Mouse (Mus musculus) liver, embryonic 13.5 days (tissue): ENCODE measurements around the gene Bad. TPM values are rescaled to one million over a fixed set of nuclear protein-coding genes. Genes with fewer than 3 reads are reported as not detected.
A peak's percentile ranks its signal among the peaks of the same experiment; 100 is the strongest.

Experiments
- ATAC-seq: fragments of 200-750 bp; cut with Nextera tagmentation; 2 replicates; pipeline ENCODE4 v1.8.0; 2017; ENCODE audit warnings: low read depth, mild to moderate bottlenecking, moderate number of reproducible peaks, moderate library complexity
- DNase-seq: peaks from one replicate; pipeline ENCODE4 v3.0.0; 2022
- H3K27ac ChIP-seq: fragments of 300-500 bp; sonication (generic); 2 replicates; pipeline ENCODE4 v1.5.1; 2015; ENCODE audit warnings: moderate library complexity, mild to moderate bottlenecking, inconsistent platforms
- H3K27me3 ChIP-seq: fragments of 300-500 bp; sonication (generic); 2 replicates; pipeline ENCODE4 v1.6.1; 2015; ENCODE audit warnings: mild to moderate bottlenecking, inconsistent platforms
- H3K36me3 ChIP-seq: fragments of 300-500 bp; sonication (generic); 2 replicates; pipeline ENCODE4 v1.6.1; 2015; ENCODE audit warnings: mild to moderate bottlenecking, inconsistent platforms
- H3K4me1 ChIP-seq: fragments of 300-500 bp; sonication (generic); replicated peaks from 2 replicates; pipeline ENCODE4 v1.6.1; 2015; ENCODE audit warnings: inconsistent platforms
- H3K4me2 ChIP-seq: fragments of 300-500 bp; sonication (generic); 2 replicates; pipeline ENCODE4 v1.6.1; 2015; ENCODE audit warnings: inconsistent platforms, mild to moderate bottlenecking, moderate library complexity
- H3K4me3 ChIP-seq: fragments of 300-500 bp; sonication (generic); replicated peaks from 2 replicates; pipeline ENCODE4 v1.5.1; 2015; ENCODE audit warnings: mild to moderate bottlenecking, inconsistent platforms
- H3K9ac ChIP-seq: fragments of 300-500 bp; sonication (generic); 2 replicates; pipeline ENCODE4 v1.6.1; 2015; ENCODE audit warnings: mild to moderate bottlenecking, inconsistent platforms
- H3K9me3 ChIP-seq: fragments of 300-500 bp; sonication (generic); replicated peaks from 2 replicates; pipeline ENCODE4 v1.6.1; 2016; ENCODE audit warnings: inconsistent platforms
- WGBS: fragments of 180-500 bp; shearing (Covaris S2); methylation state at CpG from one replicate; pipeline ENCODE4 v1.1.7; 2015; ENCODE audit not compliant: insufficient replicate concordance; 5-methylcytosine and 5-hydroxymethylcytosine counted together
- polyA plus RNA-seq: library from polyadenylated mRNA; unstranded; fragments of >200 nt; fragmentation: Nextera tagmentation; extraction: Ambion mirVana; gene quantifications from 2 replicates; pipeline ENCODE4 v1.2.1, GENCODE M21; 2015

The Bad gene
- polyA plus RNA-seq, 1 experiment from 2014 or later: 32.2 TPM

DNA sequence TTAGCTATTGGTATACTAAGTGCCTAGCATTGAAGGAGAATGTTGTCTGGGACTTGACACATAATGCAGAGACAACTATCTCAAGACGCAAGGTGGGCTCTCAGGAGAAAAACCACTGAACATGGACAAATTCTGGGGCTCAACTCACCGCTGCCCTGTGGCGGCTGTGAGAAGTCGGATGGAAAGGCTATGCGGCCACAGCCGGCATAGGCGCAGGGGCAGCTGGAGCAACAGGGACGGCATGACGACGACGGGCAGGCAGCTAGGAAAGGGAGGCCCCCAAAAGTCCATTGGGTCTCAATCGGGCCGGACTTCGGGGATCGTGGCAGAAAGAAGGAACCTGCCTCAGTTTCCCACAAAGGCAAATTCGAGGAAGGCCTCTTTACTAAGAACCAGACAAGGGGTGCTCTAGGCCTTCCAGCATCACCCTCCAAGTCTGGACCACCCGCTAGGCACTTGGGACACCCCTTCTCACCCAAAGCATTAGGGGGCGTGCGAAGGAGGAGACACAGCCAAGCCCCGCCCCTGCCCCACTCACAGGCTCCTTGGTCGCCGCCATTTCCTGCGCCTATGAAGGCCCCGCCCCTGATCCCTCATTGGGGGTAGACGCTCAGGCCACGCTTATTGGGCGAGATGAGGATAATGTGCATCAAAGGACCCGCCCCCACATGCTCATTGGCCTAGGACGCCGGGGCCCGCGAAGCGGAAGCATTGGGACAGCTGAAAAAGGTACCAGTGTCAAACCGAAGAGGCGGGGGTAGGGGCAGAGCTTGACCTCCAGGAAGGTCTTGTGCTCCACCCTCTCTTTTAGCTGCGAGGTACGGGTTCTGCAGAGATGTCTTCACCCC, 50.6 kb downstream of the Bad start, which contains the start of gene Dnajc4:
TSS of gene Dnajc4 (minus strand) at position 562 of the 848 bp plus-strand sequence.
- Histone ChIP-seq H3K4me3 (peak within 1 kb of the TSS; percentile 72), H3K9ac (peak within 1 kb of the TSS; percentile 79), H3K27me3 (no peaks in the 10 kb centered on the region), H3K4me2 (peak within 1 kb of the TSS; percentile 92), H3K27ac (peak within 1 kb of the TSS; percentile 79), H3K4me1 (peaks cover 58% of the 10 kb centered on the region), H3K36me3 (no peaks in the 10 kb centered on the region), H3K9me3 (no peaks in the 10 kb centered on the region)
- 2% methylated on average over 37 of the region's 37 CpGs for WGBS
- peak; percentile 92 for ATAC-seq
- DNase-seq: peak; percentile 98

DNA sequence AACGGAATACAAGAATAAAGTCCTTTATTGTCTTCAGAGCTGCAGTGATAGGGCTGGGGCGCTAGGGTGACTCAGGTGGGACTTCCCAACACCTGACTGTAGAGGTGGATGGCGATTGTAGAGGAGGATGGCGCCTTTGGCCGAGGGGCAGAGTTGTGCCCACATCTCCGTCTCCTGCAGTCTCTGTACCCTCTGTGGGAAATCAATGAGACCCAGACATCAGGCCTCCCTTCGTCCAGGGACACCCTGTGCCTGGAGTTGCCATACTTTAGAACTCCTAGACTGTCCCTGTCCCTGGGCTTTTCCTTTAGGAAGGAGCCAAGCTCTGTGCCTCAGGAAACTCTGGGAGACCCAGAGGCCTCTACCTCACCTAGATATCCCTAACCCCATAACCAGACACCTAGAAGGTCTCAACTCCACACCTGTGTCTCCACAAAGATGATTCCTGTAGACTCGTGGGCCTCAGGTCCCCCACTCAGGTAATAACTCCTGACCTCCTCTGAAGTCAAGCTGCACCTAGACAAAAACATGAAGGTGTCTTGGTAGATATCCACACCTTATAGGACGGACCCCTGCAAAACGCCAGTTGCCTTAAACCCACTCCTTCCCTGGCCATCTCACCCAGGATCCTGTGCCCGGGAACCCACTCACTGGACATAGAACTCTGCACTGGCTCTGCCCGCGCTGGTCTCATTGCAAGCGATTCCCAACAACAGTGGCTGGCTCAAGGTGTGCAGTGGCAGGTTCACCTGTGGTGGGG, 51.5 kb downstream of the Bad start:
- Histone ChIP-seq H3K9ac (peak overlapping the region; percentile 78), H3K4me1 (peaks cover 57% of the 10 kb centered on the region), H3K27me3 (no peaks in the 10 kb centered on the region), H3K4me2 (peak overlapping the region; percentile 92), H3K27ac (peak overlapping the region; percentile 79), H3K36me3 (peaks cover 6% of the 10 kb centered on the region), H3K9me3 (no peaks in the 10 kb centered on the region), H3K4me3 (peak overlapping the region; percentile 72)
- ATAC-seq: no peak
- DNase-seq: no peak
- 69% methylated on average over 14 of the region's 14 CpGs for WGBS

DNA sequence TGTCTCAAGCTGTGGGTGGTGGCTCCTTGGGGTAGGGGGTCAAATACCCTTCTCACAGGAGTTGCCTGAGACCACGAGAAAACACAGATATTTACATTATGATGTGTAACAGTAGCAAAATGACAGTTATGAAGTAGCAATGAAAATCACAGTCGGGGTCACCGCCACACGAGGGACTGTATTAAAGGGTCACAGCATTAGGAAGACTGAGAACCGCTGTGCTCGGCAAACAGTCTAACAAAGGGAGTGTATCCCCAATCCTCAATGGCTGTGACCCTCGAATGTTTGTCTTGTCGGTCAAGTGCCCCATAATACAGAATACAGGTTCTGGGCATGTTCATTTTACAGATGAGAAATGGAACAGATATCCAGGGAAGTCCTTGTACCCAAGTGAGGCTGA, 52.3 kb downstream of the Bad start:
- ATAC-seq (no peak), DNase-seq (no peak)
- no peak overlapping the region for H3K27ac ChIP-seq
- peaks cover 14% of the 10 kb centered on the region for H3K36me3 ChIP-seq
- H3K27me3 ChIP-seq: no peaks in the 10 kb centered on the region
- peaks cover 59% of the 10 kb centered on the region for H3K4me1 ChIP-seq
- no peaks in the 10 kb centered on the region for H3K9me3 ChIP-seq
- H3K4me2 ChIP-seq: no peak overlapping the region
- WGBS: 83% methylated on average over 8 of the region's 8 CpGs
- no peak overlapping the region for H3K4me3 ChIP-seq
- no peak overlapping the region for H3K9ac ChIP-seq

GRCm38 (mm10) chr19:6994489-6994888, 52.8 kb downstream of the Bad start:
- peak overlapping the region; percentile 84 for H3K4me2 ChIP-seq
- H3K4me3 ChIP-seq: no peak overlapping the region
- WGBS: 87% methylated on average over 8 of the region's 8 CpGs
- ATAC-seq: no peak
- H3K27ac ChIP-seq: no peak overlapping the region
- peaks cover 63% of the 10 kb centered on the region for H3K4me1 ChIP-seq
- no peaks in the 10 kb centered on the region for H3K27me3 ChIP-seq
- DNase-seq: no peak
- 0 out of 2 replicates have a peak overlapping the region, but pooled peaks have one; percentile 77 for H3K9ac ChIP-seq
- no peaks in the 10 kb centered on the region for H3K9me3 ChIP-seq
- H3K36me3 ChIP-seq: peaks cover 19% of the 10 kb centered on the region

DNA sequence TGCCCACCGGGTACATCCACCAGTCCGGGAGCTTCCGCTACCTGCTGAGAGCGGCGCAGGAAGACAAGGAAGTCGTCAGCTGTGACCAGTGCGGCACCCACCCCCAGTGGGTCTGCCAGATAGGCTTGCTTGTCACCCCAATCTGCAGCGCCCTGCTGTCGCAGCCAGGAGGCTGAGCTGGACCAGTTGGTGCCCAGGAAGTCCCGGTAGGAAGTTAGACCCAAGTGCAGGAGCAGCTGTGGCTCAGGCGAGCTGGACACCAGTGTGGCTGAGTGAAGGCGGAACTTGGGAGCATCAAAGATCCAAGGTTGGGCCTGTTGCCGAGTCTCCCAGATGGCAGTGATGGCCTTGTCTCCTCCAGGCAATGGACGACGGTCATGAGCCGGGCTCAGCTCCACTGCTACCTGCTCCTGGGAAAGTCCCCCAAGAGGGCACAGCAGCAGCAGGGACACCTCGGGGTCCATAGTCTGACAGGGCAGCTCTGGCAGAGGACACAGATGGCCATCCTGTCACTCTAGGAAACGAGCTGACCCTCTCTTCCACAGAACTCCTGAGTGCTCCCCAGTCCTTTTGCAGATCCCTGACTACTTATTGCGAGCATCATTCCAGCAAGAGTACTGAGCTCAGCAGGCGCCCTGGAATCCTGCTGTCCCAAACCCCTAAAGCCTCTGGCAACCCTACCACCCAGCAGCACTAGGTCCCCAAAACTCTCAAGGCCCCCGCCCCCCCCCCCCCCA, 53.8 kb downstream of the Bad start:
- no peaks in the 10 kb centered on the region for H3K9me3 ChIP-seq
- ATAC-seq (no peak), DNase-seq (no peak)
- H3K4me3 ChIP-seq: peak overlapping the region; percentile 65
- peaks cover 29% of the 10 kb centered on the region for H3K36me3 ChIP-seq
- no peaks in the 10 kb centered on the region for H3K27me3 ChIP-seq
- WGBS: 40% methylated on average over 21 of the region's 21 CpGs
- peaks cover 60% of the 10 kb centered on the region for H3K4me1 ChIP-seq
- peak overlapping the region; percentile 77 for H3K9ac ChIP-seq
- H3K27ac ChIP-seq: peak overlapping the region; percentile 57
- H3K4me2 ChIP-seq: peak overlapping the region; percentile 84

DNA sequence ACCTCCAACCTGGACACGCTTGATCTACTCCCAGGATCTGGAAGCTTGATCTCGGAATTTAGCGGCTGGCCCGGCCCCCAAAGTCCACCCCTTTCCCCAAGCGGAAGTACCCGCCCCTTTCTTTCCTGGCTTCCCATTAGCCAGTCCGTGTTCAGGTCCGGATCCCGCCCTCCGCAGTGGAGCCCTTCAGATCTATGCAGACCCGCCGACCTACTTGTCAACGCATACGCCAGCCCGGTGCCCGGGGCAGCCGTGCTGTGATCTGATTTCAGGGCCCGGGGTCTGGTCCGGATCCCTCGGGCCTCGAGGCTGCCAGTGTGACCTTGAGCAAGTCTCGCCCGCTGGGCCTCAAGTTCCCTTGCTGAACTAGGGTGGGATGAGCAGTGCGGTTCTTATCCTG, 54.3 kb downstream of the Bad start, which contains the start of the genes Nudt22 and Trpt1:
TSS of gene Nudt22 (minus strand) at position 112 of the 400 bp plus-strand sequence.
TSS of gene Trpt1 (plus strand) at position 126 of the 400 bp plus-strand sequence.
- no peaks in the 10 kb centered on the region for H3K9me3 ChIP-seq
- H3K27ac ChIP-seq: peak within 1 kb of the TSS; percentile 57
- DNase-seq: peak; percentile 86
- H3K4me2 ChIP-seq: peak within 1 kb of the TSS; percentile 84
- peaks cover 35% of the 10 kb centered on the region for H3K36me3 ChIP-seq
- peak within 1 kb of the TSS; percentile 77 for H3K9ac ChIP-seq
- under 1% methylated on average over 24 of the region's 24 CpGs for WGBS
- H3K4me3 ChIP-seq: peak within 1 kb of the TSS; percentile 65
- H3K27me3 ChIP-seq: no peaks in the 10 kb centered on the region
- peak; percentile 70 for ATAC-seq
- peaks cover 60% of the 10 kb centered on the region for H3K4me1 ChIP-seq

DNA sequence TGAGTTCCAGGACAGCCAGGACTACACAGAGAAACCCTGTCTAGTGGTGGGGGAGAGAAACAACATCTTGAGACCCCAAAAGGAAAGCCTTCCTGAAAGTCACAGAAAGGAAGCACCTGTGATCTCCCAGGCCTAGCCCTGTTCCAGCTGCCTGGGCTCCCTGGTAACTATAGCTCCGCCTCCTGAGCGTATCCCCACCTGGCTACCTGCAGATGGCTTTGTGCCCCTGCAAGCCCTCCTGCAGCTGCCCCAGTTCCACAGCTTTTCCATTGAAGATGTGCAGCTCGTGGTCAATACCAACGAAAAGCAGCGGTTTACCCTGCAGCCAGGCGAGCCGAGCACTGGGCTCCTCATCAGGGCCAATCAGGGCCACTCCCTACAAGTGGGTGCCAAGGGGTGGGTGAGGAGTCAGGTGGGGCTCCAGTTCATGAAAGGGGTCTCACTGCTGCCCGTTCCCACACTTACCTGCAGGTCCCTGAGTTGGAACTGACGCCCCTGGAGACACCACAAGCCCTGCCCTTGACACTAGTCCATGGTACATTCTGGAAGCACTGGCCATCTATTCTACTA, 56.1 kb downstream of the Bad start:
- Histone ChIP-seq H3K36me3 (peaks cover 53% of the 10 kb centered on the region), H3K27me3 (no peaks in the 10 kb centered on the region), H3K27ac (no peak overlapping the region), H3K4me3 (no peak overlapping the region), H3K9ac (no peak overlapping the region), H3K4me1 (peaks cover 52% of the 10 kb centered on the region), H3K4me2 (no peak overlapping the region), H3K9me3 (no peaks in the 10 kb centered on the region)
- WGBS: 86% methylated on average over 9 of the region's 9 CpGs
- DNase-seq (no peak), ATAC-seq (no peak)

DNA sequence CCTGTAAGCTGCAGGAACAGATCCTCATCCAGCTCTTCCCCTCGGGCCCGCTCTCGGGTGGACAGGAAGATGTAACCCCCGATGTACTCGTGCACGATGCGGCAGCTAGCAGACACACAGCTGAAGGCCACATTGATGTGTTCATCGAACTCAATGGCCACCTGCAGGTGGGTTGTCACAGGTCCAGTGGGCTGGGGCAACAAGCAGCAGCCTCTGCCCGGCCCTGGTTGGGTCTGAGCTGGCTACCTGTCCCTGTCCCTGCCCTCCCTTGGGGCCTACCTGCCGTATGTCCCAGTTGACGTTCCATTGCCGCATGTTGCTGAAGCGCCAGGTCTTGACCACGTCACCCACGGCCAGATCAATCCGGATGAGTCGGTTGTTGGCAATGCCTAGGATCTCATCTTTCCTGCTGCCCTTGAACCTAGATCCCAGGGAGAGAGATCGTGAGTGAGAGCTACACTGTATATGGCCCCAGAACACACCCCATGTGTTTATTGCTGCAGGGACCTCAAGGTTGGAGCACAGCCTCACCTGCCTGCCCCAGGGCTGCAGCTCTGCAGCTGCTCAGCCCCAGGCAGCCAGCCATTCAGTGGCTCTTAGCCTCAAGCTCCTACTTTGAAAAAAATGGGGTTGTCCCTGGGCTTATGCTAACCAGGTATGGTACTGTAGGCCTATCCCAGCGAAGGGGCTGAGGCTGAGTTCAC, 57.9 kb downstream of the Bad start:
- Histone ChIP-seq H3K9ac (no peak overlapping the region), H3K4me1 (peaks cover 42% of the 10 kb centered on the region), H3K36me3 (peaks cover 59% of the 10 kb centered on the region), H3K27ac (no peak overlapping the region), H3K27me3 (no peaks in the 10 kb centered on the region), H3K9me3 (no peaks in the 10 kb centered on the region), H3K4me3 (no peak overlapping the region), H3K4me2 (no peak overlapping the region)
- DNase-seq (no peak), ATAC-seq (no peak)
- 84% methylated on average over 19 of the region's 19 CpGs for WGBS
